Mouse (Mus musculus): Measurements from ENCODE around the gene Lrrc10b. TPM values are rescaled to one million over a fixed set of nuclear protein-coding genes. Genes with fewer than 3 reads are reported as not detected.

Gene Lrrc10b
- polyA plus RNA-seq, 1 experiment from 2014 or later, result not detected

DNA sequence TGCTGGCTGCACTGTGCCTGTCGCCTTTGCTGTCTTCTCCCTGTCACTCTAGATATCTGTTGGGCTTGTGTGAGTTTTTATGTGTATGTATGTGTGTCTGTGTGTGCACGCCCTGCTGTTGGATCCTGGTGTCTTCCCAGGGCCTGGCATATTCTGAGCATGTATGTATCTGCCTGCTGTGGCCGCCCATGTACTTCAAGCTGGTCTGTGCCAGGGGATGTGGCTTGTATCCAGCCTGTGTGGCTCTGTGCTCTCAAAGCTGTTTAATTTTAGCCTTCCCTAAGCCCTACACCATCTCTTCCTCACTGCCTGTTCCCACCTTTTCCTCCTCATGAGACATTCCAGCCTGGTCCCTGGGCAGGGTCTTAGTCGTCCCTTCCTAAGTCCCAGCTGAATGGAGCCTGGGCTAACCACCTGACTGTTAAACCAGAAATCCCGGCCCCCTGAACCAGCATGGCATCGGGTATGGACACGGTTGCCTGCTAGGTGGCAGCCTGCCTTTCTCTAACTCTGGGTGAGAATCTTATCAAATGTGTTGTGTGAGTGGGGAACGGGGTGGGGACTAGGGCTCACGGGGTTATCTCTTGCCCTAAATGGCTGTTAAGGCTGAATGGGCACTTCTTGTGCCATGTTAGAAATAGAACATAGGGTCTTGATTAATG is 23.3 kb downstream of the Lrrc10b start:
- Histone ChIP-seq H3K27ac (ENCODE audit: low read length) (no peak overlapping the region), H3K9ac (ENCODE audit: low read depth, low read length) (no peak overlapping the region), H3K4me1 (ENCODE audit: control insufficient read depth, low read depth, low read length) (peaks cover 18% of the 10 kb centered on the region), H3K4me2 (ENCODE audit: low read depth, low read length) (no peak overlapping the region), H3K36me3 (ENCODE audit: control insufficient read depth, insufficient read depth) (no peaks in the 10 kb centered on the region), H3K27me3 (ENCODE audit: control insufficient read depth, insufficient read depth, low read depth, low read length) (no peaks in the 10 kb centered on the region), H3K4me3 (ENCODE audit: low read depth, low read length) (no peak overlapping the region), H3K9me3 (replicated peaks; ENCODE audit: control insufficient read depth, low read length) (no peaks in the 10 kb centered on the region)
- WGBS (ENCODE audit: insufficient replicate concordance), result 39% methylated on average over 9 of the region's 9 CpGs
- ATAC-seq (ENCODE audit: low read depth), result no peak

DNA sequence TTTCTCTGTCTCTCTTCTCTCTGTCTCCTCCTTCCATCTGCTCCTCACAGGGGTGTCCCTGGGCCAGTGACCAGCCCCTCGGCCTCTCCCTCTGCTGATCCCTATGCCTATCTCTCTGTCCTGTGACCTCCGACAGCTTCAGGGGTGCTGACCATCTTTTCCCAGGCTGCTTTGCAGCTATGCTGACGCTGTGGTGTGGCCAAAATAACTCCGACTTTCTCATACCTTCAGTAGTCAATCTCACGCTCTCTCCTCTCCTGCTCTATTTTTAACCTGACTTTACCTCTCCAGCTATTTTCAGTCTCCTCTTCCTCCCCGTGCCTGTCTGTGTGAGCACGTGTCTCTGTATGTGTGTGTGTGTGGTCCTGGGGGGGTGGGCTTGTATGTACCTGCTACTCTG is 24.0 kb downstream of the Lrrc10b start:
- H3K9me3 ChIP-seq (replicated peaks; ENCODE audit: control insufficient read depth, low read length), result no peaks in the 10 kb centered on the region
- ATAC-seq (ENCODE audit: low read depth), result no peak
- peaks cover 18% of the 10 kb centered on the region for H3K4me1 ChIP-seq (ENCODE audit: control insufficient read depth, low read depth, low read length)
- H3K27ac ChIP-seq (ENCODE audit: low read length), result no peak overlapping the region
- WGBS (ENCODE audit: insufficient replicate concordance), result 61% methylated on average over 7 of the region's 7 CpGs
- no peak overlapping the region for H3K9ac ChIP-seq (ENCODE audit: low read depth, low read length)
- H3K27me3 ChIP-seq (ENCODE audit: control insufficient read depth, insufficient read depth, low read depth, low read length), result no peaks in the 10 kb centered on the region
- no peaks in the 10 kb centered on the region for H3K36me3 ChIP-seq (ENCODE audit: control insufficient read depth, insufficient read depth)
- H3K4me3 ChIP-seq (ENCODE audit: low read depth, low read length), result no peak overlapping the region
- H3K4me2 ChIP-seq (ENCODE audit: low read depth, low read length), result no peak overlapping the region

GRCm38 (mm10) chr19:10431841-10432240 is 25.4 kb downstream of the Lrrc10b start:
- no peak overlapping the region for H3K27ac ChIP-seq (ENCODE audit: low read length)
- 39% methylated on average over 4 of the region's 4 CpGs for WGBS (ENCODE audit: insufficient replicate concordance)
- H3K4me1 ChIP-seq (ENCODE audit: control insufficient read depth, low read depth, low read length), result peaks cover 18% of the 10 kb centered on the region
- no peaks in the 10 kb centered on the region for H3K36me3 ChIP-seq (ENCODE audit: control insufficient read depth, insufficient read depth)
- ATAC-seq (ENCODE audit: low read depth), result no peak
- H3K9me3 ChIP-seq (replicated peaks; ENCODE audit: control insufficient read depth, low read length), result no peaks in the 10 kb centered on the region
- no peak overlapping the region for H3K4me3 ChIP-seq (ENCODE audit: low read depth, low read length)
- H3K27me3 ChIP-seq (ENCODE audit: control insufficient read depth, insufficient read depth, low read depth, low read length), result no peaks in the 10 kb centered on the region
- peak overlapping the region; percentile 15 for H3K4me2 ChIP-seq (ENCODE audit: low read depth, low read length)
- no peak overlapping the region for H3K9ac ChIP-seq (ENCODE audit: low read depth, low read length)

DNA sequence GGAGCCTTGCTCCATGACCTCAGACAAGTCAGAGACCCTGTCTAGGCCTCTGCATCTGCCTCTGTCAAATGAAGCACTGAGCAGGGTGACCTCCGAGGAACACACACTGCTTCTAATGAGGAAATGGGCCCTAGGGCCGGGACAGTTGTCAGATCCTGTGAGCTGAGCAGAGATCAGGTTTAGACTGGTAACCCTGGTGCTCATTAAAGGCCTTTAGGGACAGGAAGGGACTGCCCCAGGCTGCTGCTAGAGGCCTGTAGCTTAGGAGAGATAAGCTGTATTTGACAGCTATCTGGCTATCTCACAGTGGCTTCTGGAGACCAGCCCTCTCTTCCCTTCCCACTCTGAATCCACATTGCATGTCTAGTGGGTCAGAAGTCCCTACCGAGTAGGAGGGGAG is 25.9 kb downstream of the Lrrc10b start:
- H3K27me3 ChIP-seq (ENCODE audit: control insufficient read depth, insufficient read depth, low read depth, low read length), result no peaks in the 10 kb centered on the region
- WGBS (ENCODE audit: insufficient replicate concordance), result 13% methylated on average over 3 of the region's 3 CpGs
- peak; percentile 75 for ATAC-seq (ENCODE audit: low read depth)
- no peaks in the 10 kb centered on the region for H3K36me3 ChIP-seq (ENCODE audit: control insufficient read depth, insufficient read depth)
- H3K27ac ChIP-seq (ENCODE audit: low read length), result no peak overlapping the region
- no peaks in the 10 kb centered on the region for H3K9me3 ChIP-seq (replicated peaks; ENCODE audit: control insufficient read depth, low read length)
- peak overlapping the region; percentile 15 for H3K4me2 ChIP-seq (ENCODE audit: low read depth, low read length)
- H3K9ac ChIP-seq (ENCODE audit: low read depth, low read length), result no peak overlapping the region; the same call in 1 of the 2 replicates
- H3K4me3 ChIP-seq (ENCODE audit: low read depth, low read length), result no peak overlapping the region
- peaks cover 18% of the 10 kb centered on the region for H3K4me1 ChIP-seq (ENCODE audit: control insufficient read depth, low read depth, low read length)

DNA sequence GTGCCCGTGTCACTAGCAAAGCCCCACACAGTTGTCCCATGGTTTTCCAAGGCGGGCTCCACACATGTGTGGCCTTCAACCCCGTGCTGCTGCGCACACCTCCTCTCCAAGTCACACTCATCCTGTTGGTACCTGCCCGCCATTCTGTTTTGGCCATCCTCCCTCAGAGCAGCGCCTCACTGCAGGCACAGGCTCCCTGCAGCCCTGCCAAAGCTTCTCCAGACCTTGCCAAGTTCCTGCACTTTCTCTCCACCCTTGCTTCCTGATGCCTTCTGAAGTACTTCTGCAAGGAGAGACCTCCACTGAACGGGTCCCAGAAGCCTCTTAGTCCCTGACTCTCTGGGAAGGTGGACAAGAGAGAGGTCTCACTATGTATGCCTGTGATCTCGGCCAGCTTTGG is 27.9 kb downstream of the Lrrc10b start:
- H3K36me3 ChIP-seq (ENCODE audit: control insufficient read depth, insufficient read depth), result no peaks in the 10 kb centered on the region
- peaks cover 3% of the 10 kb centered on the region; the same call in 1 of the 2 replicates for H3K27me3 ChIP-seq (ENCODE audit: control insufficient read depth, insufficient read depth, low read depth, low read length)
- ATAC-seq (ENCODE audit: low read depth), result no peak
- no peaks in the 10 kb centered on the region for H3K9me3 ChIP-seq (replicated peaks; ENCODE audit: control insufficient read depth, low read length)
- H3K9ac ChIP-seq (ENCODE audit: low read depth, low read length), result no peak overlapping the region
- H3K4me2 ChIP-seq (ENCODE audit: low read depth, low read length), result no peak overlapping the region
- WGBS (ENCODE audit: insufficient replicate concordance), result 63% methylated on average over 8 of the region's 8 CpGs
- H3K4me1 ChIP-seq (ENCODE audit: control insufficient read depth, low read depth, low read length), result peaks cover 14% of the 10 kb centered on the region
- H3K4me3 ChIP-seq (ENCODE audit: low read depth, low read length), result no peak overlapping the region
- no peak overlapping the region for H3K27ac ChIP-seq (ENCODE audit: low read length)

GRCm38 (mm10) chr19:10427431-10427830 is 29.8 kb downstream of the Lrrc10b start:
- no peak overlapping the region for H3K27ac ChIP-seq (ENCODE audit: low read length)
- H3K9me3 ChIP-seq (replicated peaks; ENCODE audit: control insufficient read depth, low read length), result no peaks in the 10 kb centered on the region
- peaks cover 11% of the 10 kb centered on the region for H3K4me1 ChIP-seq (ENCODE audit: control insufficient read depth, low read depth, low read length)
- WGBS (ENCODE audit: insufficient replicate concordance), result 64% methylated on average over 9 of the region's 9 CpGs
- no peak overlapping the region for H3K9ac ChIP-seq (ENCODE audit: low read depth, low read length)
- no peak for ATAC-seq (ENCODE audit: low read depth)
- no peak overlapping the region for H3K4me3 ChIP-seq (ENCODE audit: low read depth, low read length)
- H3K36me3 ChIP-seq (ENCODE audit: control insufficient read depth, insufficient read depth), result no peaks in the 10 kb centered on the region
- H3K4me2 ChIP-seq (ENCODE audit: low read depth, low read length), result no peak overlapping the region
- H3K27me3 ChIP-seq (ENCODE audit: control insufficient read depth, insufficient read depth, low read depth, low read length), result peaks cover 13% of the 10 kb centered on the region

DNA sequence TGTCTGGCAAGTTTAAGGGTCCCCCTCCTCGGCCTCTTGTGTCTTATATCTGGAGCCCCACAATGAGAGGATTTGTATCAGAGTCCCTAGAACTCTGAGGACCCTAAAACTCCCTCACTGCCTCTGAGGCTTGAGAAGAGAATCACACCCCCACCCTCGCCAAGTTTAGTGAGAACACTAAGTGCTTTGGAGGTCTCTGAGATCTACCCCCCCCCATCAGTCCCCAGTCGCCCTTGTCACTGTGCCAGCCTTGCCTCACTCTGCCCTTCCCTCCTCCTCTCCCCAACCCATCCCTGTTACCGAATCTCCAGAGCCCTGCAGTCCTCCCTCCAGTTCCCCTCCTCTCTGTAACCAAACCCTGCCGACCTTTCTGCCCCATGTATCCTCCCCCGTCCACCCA is 30.5 kb downstream of the Lrrc10b start:
- peaks cover 8% of the 10 kb centered on the region for H3K4me1 ChIP-seq (ENCODE audit: control insufficient read depth, low read depth, low read length)
- WGBS (ENCODE audit: insufficient replicate concordance), result 39% methylated on average over 6 of the region's 6 CpGs
- H3K36me3 ChIP-seq (ENCODE audit: control insufficient read depth, insufficient read depth), result no peaks in the 10 kb centered on the region
- no peak overlapping the region for H3K9ac ChIP-seq (ENCODE audit: low read depth, low read length)
- no peak overlapping the region for H3K27ac ChIP-seq (ENCODE audit: low read length)
- H3K4me3 ChIP-seq (ENCODE audit: low read depth, low read length), result no peak overlapping the region
- no peaks in the 10 kb centered on the region for H3K9me3 ChIP-seq (replicated peaks; ENCODE audit: control insufficient read depth, low read length)
- no peak for ATAC-seq (ENCODE audit: low read depth)
- H3K4me2 ChIP-seq (ENCODE audit: low read depth, low read length), result no peak overlapping the region
- H3K27me3 ChIP-seq (ENCODE audit: control insufficient read depth, insufficient read depth, low read depth, low read length), result peaks cover 19% of the 10 kb centered on the region

GRCm38 (mm10) chr19:10426312-10426711 is 31.0 kb downstream of the Lrrc10b start:
- Histone ChIP-seq H3K36me3 (ENCODE audit: control insufficient read depth, insufficient read depth) (no peaks in the 10 kb centered on the region), H3K4me2 (ENCODE audit: low read depth, low read length) (no peak overlapping the region), H3K4me3 (ENCODE audit: low read depth, low read length) (no peak overlapping the region), H3K9me3 (replicated peaks; ENCODE audit: control insufficient read depth, low read length) (no peaks in the 10 kb centered on the region), H3K27ac (ENCODE audit: low read length) (no peak overlapping the region), H3K4me1 (ENCODE audit: control insufficient read depth, low read depth, low read length) (peaks cover 4% of the 10 kb centered on the region; the same call in 1 of the 2 replicates), H3K9ac (ENCODE audit: low read depth, low read length) (no peak overlapping the region), H3K27me3 (ENCODE audit: control insufficient read depth, insufficient read depth, low read depth, low read length) (peaks cover 24% of the 10 kb centered on the region)
- ATAC-seq (ENCODE audit: low read depth), result no peak; the same call in 1 of the 2 replicates
- 45% methylated on average over 25 of the region's 25 CpGs for WGBS (ENCODE audit: insufficient replicate concordance)

DNA sequence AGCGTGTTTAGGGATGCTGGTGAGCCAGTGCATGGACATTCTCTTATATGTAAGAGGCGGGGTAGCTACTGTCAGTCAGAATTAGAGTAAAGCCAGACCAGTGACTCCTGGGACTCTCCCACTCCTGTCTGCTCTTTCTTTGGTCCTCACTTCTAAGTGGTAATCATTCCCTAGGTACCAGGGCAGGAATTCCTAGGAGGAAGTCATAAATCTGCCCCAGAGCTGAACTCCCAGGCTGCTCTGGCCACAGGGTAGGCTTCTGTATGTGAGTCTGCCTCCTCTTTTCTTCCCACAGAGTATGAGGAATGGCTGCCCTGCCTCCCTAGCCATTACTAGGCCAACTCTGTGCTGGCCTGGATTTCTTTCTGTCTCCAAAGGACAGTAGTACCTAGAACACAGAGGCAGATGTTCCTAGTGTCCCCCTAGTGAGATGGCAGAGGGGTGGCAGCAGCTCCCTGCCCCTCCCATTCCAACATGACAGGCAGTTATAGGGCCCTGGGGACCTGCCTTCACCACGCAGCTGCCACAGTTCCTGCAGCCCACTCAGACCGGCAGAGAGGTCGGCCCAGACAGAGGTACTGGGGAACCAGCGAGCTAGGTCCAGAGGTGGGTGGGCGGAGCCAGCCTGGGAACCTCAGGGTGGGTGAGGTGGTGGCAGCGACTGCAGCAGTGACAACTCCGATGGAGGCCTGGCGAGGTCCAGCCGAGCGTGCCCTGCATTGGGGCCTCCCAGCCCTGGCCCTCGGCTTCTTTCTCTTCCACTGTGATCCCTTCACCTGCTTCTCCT is 31.6 kb downstream of the Lrrc10b start:
- Histone ChIP-seq H3K4me2 (ENCODE audit: low read depth, low read length) (no peak overlapping the region), H3K36me3 (ENCODE audit: control insufficient read depth, insufficient read depth) (no peaks in the 10 kb centered on the region), H3K9me3 (replicated peaks; ENCODE audit: control insufficient read depth, low read length) (no peaks in the 10 kb centered on the region), H3K4me3 (ENCODE audit: low read depth, low read length) (no peak overlapping the region), H3K27ac (ENCODE audit: low read length) (no peak overlapping the region), H3K4me1 (ENCODE audit: control insufficient read depth, low read depth, low read length) (no peaks in the 10 kb centered on the region), H3K27me3 (ENCODE audit: control insufficient read depth, insufficient read depth, low read depth, low read length) (peaks cover 28% of the 10 kb centered on the region), H3K9ac (ENCODE audit: low read depth, low read length) (no peak overlapping the region)
- no peak for ATAC-seq (ENCODE audit: low read depth)
- WGBS (ENCODE audit: insufficient replicate concordance), result 34% methylated on average over 13 of the region's 13 CpGs

All from liver, embryonic 16.5 days (tissue).